Mouse (Mus musculus): ENCODE measurements around the gene Ankmy2.

Ankmy2 gene

GRCm38 (mm10) chr12:36156637-36157303, at the start of gene Ankmy2:
Gene Ankmy2, plus strand, starts transcription at chr12:36157114.
- DNase-seq: peak; percentile 90 to 92

GRCm38 (mm10) chr12:36108442-36108841, 48.5 kb upstream of the Ankmy2 start:
- DNase-seq: no peak

DNA sequence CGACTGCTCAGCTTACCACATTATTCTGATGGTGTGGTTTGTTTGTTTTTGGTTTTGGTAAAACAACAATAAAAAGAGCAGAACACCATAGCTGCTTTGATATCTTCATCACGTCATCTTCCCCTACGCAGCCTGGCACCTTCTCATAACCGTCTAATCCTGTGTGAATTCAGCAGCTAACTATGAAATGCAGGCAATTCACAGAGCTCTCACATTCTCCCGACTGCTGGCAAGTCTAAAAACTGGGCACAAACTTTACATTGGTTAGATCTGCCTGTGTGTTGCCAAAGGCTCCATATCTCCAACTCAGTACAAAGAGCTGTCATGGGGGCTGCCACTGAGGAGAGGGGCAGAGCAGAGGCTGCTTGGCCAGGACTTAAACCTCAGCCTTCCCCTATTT, 46.5 kb upstream of the Ankmy2 start:
- DNase-seq: no peak

GRCm38 (mm10) chr12:36111110-36111509, 45.8 kb upstream of the Ankmy2 start:
- DNase-seq: no peak

DNA sequence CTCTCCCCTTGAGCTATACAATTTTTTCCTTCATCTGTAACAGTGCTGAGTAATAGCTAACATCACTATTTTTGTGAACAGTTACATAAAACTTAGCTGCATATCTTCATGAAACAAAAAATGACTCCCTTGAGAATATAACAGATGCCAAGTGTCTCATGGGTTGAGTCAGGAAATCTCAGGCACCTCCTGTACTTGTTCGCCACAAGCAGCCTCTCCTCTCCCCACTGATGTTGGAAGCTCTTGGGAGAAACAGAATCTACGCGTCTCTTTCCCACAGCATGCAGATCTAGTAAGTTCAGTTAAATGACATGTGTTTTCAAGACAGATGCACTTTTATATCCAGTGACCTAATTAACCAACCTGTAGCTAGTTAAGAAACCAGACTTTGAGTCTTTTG, 44.8 kb upstream of the Ankmy2 start:
- no peak for DNase-seq

- no peak for DNase-seq
Observed at GRCm38 (mm10) chr12:36117161-36117560, 39.8 kb upstream of the Ankmy2 start.

DNA sequence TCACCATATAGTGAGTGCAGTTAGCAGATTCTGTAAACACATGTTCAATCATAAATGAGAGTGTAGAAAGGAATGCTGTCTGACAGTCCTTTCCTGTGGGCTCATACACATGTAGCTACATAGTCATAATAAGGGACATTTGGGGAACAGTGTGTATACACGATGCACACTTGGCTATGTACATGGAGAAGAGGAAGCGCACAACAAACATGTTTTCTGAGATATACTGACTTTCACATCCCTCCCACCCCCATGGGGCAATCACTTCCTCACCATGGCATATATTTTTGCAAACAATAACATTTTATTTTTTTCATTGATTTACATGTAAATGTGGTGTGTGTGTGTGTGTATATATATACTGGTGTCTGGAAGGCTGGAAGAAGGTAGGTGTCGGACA, 37.7 kb upstream of the Ankmy2 start:
- DNase-seq: no peak

DNA sequence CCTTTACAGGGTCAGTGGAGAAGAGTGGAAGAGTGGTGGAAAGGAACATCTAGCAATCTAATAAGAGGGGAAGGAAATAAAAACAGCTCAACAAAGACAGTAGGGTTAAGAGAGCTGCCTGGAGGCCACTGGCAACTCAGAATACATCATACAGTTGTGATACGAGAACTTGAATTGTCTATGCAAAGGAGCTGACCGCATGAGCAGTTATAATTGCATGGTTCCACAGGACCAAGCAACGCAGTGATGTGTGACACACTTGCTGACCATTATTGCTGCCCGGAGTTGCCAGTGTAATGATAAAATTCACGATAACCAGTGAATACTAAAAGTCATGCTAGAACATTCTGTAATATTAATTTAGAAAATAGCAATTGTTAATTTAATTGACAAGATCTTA, 30.9 kb upstream of the Ankmy2 start:
- DNase-seq: no peak

DNA sequence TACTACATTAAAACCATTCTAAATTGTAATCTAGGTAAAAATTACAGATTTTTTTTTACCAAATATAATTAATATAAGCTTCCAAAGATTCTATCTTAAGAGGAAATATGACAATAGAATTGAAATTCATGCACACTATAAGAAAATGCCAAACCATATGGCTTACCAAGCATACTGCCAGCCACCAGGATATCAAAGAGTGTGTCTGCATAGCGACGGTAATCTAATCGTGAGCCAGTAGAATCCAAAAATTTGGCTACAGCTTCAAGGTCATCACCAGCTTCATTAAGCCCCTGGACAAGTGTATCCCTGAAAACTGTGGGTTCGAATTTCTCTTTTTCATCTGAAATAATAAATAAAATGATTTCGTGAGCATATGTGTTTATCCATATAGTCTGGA, 27.1 kb upstream of the Ankmy2 start:
- no peak for DNase-seq

DNA sequence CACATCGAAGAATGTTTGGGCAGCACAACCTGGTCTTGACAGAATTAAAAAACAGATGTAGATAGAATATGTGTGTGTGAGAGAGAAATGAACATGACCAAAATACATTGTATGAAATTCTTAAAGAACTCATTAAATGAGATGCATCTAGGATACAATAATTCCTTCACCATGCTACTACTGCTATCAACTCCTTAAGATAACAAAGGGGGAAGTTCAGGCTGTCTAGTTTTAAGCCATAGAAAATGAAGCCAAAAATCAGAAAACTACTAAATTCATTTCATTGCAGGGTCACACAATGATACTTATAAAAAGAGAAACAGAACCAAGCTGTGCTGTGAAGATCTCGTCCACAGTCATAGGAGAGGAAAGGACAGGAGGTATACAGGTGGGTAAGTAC, 24.7 kb upstream of the Ankmy2 start:
- no peak for DNase-seq

DNA sequence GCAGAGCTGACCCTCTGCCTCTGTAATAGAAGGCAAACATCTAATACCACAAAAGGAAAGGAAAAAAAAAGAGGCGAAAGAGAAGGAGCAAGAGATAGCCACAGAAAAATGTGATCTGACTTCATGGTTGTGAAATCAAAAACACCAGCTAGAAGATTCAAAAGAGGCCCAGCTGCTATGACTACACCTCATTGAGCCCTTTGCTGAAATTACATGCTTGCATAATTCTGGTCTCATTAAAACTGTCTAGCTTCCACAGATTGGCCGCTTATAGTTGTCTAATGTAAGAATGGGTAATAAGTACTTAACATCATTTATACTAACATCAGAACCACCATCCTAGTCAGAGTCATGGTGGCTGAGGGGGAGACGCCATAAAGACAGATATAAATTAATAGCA, 24.2 kb upstream of the Ankmy2 start:
- DNase-seq: no peak

GRCm38 (mm10) chr12:36133547-36133946, 23.4 kb upstream of the Ankmy2 start:
- DNase-seq: no peak

DNA sequence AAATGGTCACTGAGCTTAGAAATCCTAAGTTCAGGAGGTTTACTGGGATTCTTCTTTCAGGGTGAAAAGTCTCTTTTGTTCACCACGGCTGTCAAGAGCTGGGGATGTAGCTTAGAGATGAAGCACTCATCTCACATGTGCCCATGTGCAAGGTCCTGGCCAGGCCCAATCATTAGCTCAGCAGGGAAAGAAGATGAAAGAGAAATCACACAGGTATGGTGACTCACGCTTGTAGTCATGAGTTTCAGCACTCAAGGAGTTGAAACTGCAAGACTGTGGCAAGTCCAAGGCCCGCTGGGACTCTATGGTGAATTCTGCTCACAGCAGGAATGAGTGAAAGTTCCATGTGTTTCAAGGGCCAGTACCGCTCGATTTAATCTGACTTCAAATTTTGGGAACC, 22.8 kb upstream of the Ankmy2 start:
- no peak for DNase-seq

GRCm38 (mm10) chr12:36135409-36135808, 21.5 kb upstream of the Ankmy2 start:
- no peak for DNase-seq

GRCm38 (mm10) chr12:36136285-36136684, 20.6 kb upstream of the Ankmy2 start:
- DNase-seq: peak in 1 of 2 experiments; percentile 7

DNA sequence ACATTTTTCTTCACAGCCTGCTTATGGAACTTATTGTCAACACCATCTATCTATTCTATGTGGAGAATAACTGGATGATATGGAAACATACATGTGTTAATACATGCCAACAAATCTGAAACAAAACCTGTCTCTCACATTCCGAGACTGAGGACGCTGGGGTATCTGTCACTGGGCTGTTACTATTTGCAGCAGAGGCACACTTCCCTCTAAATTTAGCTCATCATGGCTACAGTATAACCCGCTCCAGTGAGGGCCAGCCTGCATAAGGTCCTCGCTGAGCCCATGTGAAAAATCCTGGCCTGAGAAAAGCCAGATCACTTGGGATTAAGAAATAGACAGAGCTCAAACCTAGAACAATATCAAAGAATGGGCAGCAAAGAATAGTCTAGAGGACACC, 19.7 kb upstream of the Ankmy2 start:
- DNase-seq: no peak

DNA sequence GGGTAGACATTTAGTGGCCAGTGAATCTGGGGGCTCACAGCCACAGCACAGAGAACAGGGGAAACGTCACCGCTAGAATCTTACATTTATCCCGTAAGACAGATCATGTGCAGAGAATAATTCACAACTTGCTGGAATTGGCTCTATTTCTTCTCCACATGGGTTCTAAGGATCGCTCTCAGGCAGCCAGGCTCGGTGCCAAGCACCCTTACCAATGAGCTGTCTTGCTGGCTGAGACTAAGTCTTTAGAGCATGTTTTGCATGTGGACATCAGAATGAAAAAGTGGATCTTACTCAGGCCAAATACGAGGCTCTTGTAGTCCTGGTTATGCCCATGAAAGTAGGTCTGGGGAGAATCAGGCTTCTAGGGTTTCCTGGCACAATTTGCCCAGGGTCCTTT, 16.5 kb upstream of the Ankmy2 start:
- no peak for DNase-seq

GRCm38 (mm10) chr12:36146230-36147011, 10.5 kb upstream of the Ankmy2 start:
- DNase-seq: no peak

DNA sequence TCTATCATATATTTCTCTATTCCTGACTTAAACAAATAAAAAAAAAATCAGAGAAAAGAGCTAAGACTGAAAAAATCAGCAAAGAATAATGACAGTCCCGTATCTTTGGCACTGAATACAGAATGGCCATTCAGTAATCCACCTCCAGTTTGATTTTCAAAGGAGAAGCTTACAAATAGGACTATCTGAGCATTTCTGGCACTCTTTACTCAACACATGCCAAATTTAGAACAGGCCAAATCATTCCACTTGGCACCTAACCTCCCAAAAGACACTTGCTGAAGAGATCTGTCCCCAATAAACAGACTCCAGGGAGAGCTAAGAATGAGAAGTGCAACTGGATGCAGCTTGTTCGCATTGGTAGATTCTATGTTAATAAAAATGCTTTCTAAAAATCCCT, 6.6 kb upstream of the Ankmy2 start:
- no peak for DNase-seq

- DNase-seq: no peak
Observed at GRCm38 (mm10) chr12:36150737-36151136, 6.2 kb upstream of the Ankmy2 start.

DNA sequence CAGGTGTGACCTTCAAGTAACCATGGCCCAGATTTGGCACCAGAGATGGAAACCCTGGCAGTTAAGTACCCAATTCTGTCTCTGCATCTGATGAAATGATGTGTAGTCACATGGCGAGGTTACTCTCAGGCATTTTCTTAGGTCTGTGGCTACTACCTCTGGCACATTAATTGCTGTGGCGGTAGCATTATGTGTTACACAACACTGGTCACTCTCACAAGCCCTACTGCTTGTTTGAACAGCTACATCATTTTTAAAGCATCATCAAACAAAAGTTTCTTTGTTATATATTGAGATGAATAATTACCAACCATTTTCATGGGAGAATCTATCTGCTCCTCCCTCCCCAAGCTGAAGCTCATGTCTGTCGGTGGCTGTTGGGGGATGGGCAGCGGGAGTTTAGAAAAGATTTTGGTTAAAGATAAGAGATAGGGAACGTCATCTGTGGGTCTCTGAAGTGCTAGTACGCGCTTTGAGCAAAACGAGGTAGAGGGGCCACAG, 1.7 kb upstream of the Ankmy2 start:
- peak in 1 of 2 experiments; percentile 20 for DNase-seq

DNA sequence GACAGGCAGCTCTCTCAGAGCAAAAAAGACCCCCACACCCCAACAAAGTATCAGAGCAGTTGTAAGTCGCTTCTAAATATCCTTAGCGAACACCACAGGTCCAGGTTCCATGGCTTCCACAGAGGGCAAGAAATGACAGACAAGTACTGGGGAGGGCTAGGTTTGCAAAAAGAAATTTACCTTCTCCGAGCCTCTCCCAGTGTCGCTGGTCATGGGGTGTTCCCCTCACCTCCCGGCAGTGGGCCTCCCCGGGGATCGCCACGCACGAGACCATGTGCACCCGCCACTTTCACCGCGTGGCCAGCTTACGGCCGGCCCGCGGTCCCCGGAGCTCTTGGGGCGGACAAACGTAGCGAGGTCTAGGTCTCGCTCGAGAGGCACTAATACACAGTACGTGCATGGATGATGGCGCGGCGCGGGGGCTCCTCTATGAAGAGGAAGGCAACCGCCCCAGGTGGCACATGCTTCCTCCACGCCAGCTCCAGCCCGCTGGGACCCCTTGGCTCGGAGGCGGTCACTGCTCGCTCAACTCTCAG, 745 bp upstream of the Ankmy2 start:
- no peak for DNase-seq

DNA sequence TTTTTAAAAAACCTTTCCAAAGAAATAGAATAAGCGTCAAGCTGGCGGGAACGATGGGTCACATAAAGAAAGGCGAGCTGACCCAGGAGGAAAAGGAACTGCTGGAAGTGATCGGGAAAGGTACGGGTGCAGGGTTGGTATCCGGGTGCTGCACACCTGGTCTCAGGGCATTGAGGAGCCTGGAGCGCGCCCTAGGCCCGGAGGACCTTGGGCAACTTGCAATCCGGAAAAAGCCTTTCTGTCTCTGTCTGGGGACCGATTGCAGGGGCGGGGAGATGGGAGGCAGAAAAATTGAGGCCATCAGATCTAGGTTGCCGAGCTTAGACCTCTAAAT, 357 bp downstream of the Ankmy2 start:
- peak in 1 of 2 experiments; percentile 60 for DNase-seq

DNA sequence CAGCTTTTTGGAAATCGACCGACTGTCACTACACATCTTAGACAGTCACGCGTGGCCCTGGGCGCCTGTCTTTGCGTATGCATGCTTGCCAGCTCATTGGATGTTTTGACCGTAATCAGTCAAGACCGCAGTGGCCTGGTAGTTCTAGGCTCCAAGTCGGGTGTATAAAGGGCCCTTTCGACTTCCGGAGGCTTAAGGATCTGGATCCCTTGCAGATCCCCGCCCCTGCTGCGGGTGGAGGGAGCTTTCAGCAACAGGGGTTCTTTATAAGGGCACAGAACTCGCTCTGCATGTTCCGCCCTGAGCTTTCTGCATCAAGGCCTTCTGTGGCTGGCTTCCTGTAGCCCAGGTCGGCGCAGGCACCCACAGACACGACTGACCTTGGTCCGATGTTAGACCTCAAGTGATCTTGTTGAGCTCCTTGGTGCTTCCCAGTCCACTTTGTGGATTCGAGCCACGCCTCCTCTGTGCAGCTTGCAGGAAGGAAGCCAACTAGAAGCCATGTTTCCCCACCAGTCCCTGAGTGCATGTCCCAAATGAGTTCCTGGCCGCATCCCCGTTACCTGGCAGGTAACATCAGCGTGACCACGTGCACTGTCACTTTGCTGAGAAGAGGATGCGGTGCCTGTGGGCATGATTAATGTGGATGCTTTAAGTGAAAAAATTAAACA, 859 bp downstream of the Ankmy2 start, which contains the start of gene Bzw2:
TSS of gene Bzw2 (minus strand) at position 443 of the 671 bp plus-strand sequence.
- DNase-seq: peak; percentile 81 to 82

All from lung, adult 18-20 months (tissue).